Mouse (Mus musculus) skeletal muscle tissue, adult 2 months (tissue): ENCODE measurements around the gene Dmrtc2.
"Not testable (repeated sequence)": the region's sequence is repeated elsewhere in the genome, so short reads cannot be mapped to it uniquely, and the experiment has no call there.

Experiments used
- DNase-seq: peaks from one replicate; pipeline ENCODE4 v3.0.0-alpha.2; 2012; ENCODE audit warnings: low read depth, low spot score

The Dmrtc2 gene

DNA sequence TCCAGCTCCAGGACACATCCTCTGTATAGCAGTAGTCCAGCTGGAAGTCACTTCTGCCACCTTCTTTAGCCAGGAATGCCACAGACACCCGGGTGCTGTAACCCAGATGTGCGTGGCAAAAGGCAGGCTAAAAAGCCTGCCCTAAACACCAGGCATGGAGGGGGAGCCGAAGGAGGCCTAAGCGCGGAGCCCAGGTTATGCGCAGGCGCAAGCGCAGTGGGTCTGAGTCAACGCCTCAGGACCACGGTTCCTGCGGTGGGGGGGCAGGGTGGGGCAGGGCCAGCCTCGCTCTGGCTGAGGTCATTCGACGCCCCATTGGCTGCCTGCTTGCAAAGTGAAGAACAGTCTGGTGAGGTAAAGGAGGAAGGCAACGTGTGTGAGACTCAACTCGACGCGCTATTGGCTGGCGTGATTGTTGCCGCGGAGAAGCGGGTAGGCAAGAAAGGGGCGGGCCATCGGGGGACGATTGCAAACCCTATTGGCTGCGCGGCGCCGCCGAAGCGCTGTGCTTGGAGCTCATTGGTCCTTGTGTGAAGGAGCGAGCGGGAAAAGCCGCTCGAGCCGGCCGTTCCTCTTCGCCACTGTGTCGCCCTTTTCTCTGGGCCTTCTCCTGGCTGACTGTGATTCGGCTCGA lies at the start of gene Dmrtc2, which contains the start of gene Lypd4:
TSS of gene Dmrtc2 (plus strand) at position 526 of the 634 bp plus-strand sequence.
TSS of gene Lypd4 (minus strand) at position 410 of the 634 bp plus-strand sequence.
- DNase-seq, result no peak

DNA sequence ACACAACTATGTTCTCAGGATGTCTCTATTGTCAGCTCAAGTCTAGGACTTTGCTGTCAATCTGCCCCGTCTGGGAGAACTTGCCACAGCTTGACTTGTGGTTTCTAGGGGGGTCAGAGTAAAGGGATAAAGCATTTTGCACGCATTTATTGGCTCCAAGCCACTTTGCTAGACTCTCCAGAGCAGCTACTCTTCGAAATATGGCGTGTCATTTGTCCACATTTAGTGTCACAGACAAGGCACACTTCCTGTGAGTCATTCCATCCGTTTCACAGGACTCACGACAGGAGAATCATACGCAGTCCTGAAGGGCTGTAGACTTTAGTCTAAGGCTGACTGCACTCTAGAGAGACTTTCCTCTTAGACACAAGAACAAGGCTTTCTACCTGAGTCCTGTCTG lies 45.4 kb upstream of the Dmrtc2 start:
- DNase-seq, result no peak

DNA sequence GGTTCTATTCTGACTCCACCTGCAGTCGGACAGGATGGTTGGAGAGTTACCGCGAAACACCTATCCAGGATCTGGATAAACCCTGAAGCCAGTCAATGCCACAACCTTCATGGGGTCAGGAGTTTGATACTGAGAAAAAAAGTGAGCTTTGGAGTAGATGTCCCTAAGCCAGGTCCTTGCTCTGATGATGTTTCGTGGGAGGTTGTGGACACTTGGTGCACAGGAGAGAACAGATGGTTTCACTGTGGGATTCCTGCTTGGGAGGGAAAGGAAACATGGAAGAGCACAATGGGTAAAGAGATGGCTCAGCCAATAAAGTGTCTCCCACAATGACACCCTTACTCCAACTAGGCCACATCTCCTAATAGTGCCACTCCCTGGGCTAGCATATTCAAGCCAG lies 42.7 kb upstream of the Dmrtc2 start:
- no peak for DNase-seq

DNA sequence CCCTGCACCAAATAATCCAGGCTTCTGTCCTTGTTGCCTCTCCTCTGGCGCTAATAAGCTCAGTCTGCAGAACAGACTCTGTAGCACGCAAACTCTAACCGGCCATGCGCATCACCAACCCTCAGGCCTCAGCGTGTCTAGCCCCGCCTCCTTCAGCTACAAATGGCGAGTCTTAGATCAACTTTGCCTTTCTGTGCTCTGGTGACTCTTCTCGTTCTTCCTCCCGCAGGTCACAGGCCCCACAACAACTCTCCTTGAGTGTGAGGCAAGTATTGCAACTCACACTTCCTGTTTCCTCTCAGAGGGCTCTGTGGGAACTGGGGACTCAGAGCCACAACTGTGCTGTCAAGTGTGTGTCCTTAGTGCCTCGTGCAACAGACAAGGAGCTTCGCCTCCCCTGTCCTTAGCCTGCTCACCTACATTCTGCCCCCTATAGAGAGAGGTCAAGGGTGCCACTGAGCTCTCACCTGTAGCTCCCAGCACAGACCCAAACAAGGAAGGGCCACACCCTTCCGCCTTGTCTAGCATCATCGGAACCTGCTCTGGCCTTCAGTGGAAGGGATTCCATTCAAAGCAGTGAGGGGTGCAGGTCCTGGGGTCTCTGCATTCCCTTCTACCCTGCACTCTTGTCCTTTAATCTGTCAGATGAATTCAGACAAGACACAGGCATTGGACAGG lies 31.0 kb upstream of the Dmrtc2 start:
- DNase-seq, result not testable (repeated sequence)

DNA sequence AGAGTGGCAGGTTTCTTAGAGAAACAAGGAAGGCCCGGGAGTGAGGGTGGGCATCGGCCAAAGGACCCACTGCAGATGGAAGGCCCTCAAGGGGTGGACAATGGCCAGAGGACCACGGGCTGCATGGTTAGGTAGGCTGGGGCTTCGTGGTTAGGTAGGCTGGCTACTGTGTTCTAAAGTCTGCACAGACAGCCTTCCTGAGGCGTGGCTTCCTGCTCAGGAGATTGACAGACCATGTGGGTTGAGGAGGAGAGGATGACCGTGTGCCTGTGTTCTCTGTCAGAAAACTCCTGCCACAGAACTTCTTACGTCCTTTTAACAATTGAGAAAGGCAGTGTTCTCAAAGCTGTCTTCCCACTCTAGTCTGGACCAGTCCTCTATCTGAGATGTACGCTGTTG lies 30.4 kb upstream of the Dmrtc2 start:
- DNase-seq, result no peak

DNA sequence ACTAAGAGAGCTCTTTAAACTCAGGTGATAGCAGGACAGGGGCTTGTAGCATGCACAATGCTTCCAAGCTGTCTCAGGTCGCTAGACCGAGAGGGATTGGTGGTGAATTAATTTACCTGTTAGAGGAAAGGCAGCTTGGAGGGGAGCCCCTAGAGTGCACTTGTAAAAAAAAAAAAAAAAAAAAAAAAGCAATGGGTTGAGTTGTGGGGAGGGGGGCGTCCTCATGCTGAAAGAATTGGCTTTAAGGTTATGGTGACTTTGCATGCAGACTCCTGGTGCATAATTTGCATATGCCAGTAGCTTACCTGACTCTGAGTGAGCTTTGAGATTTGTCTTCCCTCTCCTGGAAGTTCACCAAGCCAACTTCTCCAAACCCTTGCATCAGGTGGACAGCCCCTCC lies 29.5 kb upstream of the Dmrtc2 start:
- DNase-seq, result no peak

DNA sequence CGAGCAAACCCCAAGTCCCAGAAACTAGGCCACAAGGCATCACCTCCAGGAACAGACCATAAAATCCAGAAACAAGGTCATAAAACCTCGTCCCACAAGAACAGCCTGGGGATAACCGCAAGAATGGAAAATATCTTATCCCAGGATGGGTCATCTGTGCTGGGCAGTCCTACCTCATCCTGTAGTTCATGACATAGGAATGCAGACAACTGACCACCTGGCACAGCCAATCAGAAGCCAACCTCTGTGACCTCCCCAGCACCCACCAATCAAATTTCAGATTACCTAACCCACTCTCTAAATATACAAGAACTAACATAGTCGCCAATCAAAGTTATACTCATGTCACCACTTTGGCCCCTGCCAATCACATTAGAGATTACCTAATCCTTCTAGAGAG lies 28.8 kb upstream of the Dmrtc2 start:
- no peak for DNase-seq

DNA sequence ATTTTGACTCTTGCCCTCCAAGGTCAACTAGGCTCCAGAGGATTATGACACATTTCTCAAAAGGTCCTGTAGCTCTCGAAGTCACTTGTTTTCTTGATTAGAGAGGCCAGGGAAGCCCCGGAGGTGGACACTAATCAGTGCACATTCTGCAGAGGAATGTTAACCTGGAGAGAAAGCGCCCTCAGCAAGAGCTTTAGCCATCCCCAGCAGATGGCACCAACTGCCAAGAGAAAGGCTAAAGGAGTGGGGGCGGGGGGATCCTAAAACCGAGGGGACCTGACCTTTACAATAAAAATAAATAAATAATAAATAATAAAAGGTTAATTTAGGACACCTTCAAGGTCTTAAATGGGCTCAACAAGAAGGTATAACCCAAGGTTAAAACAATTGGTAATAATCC lies 25.7 kb upstream of the Dmrtc2 start:
- DNase-seq, result no peak

DNA sequence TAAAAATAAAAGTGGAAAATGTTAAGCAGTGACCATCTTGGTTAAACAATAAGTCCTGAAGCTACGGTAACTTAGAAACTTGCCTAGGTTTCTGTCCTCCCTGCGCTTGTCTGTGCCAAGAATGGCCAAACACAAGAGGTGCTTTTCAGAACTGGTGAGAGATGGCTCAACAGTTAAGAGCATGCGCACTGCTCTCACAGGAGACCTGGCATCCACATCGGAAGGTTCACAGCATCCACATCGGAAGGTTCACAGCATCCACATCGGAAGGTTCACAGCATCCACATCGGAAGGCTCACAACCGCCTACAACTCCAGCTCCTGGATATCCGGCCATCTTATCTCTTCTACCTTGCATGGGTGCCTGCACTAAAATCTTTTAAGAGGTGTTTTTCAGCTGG lies 24.7 kb upstream of the Dmrtc2 start:
- no peak for DNase-seq

DNA sequence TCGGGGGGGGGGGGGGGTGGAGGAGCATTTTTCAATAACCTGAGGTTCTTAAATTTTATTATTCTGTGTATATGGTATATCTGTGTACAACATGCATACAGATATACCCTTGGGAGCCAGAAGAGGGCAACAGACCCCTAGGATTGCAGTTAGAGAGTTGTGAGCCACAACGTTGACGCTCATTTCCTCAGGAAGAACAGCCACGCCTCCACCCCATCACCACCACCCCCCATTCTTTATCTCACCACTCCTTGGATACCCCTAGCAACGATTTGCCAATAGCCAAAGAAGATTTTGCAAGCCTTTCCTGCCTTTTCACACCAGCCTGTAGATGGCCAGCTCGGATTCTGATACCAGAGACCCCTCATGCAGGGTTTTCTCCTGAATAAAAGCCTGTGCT lies 24.1 kb upstream of the Dmrtc2 start:
- DNase-seq, result no peak

DNA sequence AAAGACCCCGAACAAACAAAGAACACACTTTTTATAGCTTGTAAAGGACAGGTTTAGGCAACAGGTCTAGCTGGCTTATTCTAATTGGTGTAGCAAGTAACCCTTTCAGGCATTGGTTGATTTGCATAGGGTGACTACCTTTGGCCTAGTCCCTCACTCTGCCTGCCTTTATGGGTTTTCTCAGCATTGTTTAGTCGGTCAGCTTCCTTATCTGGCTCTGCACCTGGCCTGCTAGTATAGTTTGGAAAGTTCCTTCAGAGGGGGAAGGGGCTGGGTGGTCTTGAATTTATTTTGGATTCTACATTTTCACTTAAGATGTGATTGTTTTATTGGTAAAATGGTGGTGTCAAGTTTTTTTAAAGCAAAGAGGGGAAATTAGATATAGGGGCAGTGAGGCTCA lies 23.3 kb upstream of the Dmrtc2 start:
- not testable (repeated sequence) for DNase-seq

DNA sequence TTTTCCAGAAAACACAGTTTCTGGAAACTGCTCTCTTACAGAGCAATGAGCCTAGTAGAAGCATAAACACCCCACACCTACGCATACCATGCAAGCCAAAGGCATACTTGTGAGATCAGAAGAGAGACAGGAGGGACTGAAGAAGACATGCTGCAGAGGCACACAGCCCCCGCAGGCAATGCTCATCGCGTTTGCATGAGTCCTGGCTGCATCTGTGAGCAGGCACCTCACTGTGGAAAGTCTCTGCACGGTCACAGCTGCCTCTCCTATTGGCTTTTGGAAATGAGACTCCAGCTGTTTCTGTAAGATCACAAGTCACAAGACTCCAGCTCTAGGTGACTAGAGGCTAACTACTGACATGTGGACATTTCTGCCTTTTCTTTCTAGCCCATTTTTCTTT lies 19.7 kb upstream of the Dmrtc2 start:
- no peak for DNase-seq

DNA sequence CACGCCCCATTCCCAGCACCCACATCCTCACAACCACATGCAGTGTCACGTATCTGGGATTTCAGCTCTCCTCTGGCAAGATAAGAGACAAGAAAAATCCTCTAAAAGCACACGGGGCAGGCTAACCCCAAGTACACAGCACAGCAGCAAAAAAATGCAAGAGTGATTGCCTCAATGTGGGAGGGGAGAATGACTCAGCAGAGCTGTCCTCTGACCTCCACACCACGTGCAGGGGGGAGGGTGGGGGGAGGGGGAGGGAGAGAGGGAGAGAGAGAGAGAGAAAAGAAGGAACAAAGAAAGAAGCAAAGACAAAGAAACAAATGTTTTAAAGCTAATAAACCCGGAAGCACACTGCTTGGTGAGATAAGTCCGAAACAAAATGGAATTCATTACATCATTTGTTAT lies 19.0 kb upstream of the Dmrtc2 start:
- peak; percentile 7 for DNase-seq

DNA sequence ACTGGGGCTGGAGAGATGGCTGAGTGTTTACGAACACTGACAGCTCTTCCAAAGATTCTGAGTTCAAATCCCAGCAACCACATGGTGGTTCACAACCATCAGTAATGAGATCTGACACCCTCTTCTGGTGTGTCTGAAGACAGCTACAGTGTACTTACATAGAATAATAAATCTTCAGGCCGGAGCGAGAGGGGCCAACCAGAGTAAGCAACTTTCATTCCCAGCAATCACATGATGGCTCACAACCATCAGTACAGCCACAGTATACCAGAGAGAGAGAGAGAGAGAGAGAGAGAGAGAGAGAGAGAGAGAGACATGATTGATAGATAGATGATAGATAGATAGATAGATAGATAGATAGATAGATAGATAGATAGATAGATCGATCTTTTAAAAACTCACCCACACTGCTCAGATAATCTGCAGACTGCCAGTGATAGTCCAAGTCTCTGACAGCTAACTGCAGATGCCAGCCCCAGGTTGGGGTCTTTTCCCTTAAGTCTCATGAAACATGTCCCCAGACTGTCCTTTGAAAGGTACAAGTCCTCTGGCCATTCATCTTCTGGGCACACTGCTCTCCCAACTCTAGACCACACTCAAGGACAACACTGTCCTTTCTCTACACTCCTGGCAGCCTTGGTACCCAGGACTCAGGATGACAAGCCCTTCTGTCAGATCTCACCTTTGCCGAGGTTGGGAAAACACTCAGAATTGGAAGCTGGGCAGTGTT lies 18.1 kb upstream of the Dmrtc2 start:
- DNase-seq, result no peak

DNA sequence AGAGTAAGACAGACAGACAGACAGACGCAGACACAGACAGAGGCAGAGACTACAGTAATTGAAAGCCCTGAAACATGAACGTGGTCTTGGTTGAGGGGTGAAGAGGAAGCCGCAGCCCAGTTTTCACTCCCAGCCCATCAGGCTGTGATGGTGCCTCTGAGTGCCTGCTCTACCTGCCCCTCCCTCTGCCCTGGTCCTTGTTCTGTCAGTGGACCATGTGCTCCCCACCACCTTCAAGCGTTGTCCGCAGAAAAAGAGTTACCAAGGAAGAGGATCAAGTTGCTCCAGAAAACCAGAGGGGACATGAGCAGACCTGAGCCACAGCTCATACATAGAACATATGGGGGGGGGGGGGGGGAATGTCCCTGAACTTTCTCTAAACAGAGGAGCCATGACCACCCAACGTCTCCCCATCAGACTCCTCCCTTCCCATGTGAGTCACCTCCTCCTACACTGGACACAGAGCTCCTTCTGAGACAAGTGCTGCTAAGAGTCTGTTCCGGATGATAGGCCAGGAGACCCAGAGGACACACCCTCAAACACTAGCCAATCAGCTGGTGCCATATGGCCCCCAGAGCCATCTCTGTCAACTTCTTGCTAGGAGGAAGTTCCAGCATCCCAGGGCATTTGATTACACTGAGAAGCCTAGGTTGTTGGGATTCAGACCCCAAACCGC lies 17.2 kb upstream of the Dmrtc2 start:
- no peak for DNase-seq

DNA sequence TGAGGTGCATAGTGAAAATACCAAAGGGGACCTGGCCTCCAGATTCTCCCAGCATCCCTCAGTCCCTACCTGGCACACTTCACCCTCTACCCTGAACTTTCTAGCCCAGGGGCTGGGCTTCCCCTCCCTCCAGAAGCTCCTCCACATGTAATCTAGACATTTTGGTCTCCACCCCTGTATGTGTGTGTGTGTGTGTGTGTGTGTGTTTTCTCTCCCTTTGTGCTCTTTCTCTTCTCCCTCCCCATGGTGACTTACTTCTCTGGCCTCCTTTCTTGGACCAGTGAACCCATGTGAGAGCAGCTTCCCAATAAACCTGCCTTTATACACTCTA lies 16.7 kb upstream of the Dmrtc2 start:
- DNase-seq, result no peak

DNA sequence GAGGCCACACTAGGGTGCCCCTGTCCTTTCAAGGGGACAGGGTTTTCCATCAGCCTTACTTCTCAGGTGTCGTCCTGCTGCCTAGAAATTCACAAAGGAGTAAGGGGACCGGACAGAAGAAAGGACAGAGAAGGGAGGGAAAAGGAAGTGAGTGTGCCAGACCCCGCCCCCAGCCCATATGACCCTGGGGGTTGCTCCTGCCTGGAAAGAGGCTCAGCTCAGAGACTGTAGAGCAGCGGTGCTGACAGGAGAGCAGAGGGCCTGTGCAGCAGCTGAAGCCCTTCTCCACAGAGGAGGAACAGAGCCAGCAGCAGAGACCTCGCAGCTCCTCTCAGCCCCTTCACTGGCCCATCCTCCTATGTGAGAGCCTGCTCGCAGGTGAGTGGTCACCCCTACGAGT lies 16.2 kb upstream of the Dmrtc2 start:
- DNase-seq, result no peak

DNA sequence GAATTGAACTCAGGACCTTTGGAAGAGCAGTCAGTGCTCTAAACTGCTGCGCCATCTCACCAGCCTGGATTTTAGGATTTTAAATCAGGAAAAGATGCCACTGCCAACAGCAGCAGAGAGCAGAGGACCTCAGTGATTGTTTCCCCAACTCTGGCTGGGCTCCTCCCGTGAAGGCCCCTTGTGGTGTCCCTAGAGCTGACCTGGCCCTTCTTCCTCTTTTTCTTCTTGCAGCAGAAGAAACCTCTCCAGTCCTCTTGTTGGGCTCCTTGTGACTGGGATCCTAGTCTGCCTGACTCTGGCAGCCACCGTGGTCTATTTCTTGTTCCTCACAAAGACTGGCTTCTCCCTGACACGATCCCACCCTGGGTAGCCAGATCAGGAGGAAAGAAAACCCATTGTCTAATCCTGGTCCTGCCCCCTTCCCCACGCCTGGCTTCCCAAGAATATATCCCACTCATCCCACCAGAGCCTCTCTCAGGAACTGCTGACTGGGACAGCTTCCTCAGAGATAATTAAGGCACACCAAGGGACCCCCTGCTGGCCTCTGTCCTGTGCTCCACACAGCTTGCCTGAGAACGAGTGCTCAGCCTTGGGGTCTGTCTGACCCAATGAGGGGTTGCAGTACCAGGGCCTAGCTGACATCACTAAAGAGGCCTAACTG lies 13.3 kb upstream of the Dmrtc2 start:
- DNase-seq, result no peak

DNA sequence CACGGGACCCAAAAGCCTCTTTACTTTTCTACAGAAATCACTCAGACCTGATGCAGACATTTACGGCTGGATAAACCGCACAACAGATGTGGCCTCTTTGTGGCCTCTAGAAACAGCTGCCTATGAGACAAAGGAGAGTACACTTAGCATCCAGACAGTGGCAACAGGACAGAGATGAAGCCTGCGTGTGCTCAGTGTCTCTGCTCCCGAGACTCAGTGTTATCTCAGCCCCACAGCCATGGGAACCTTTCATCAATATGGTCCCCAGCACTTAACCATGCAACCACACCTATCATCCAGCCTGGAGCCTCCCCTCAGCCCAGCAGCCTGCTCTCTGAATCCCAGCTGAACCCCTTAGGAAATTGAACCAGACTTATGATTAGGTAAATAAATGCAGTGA lies 10.6 kb upstream of the Dmrtc2 start:
- DNase-seq, result no peak

DNA sequence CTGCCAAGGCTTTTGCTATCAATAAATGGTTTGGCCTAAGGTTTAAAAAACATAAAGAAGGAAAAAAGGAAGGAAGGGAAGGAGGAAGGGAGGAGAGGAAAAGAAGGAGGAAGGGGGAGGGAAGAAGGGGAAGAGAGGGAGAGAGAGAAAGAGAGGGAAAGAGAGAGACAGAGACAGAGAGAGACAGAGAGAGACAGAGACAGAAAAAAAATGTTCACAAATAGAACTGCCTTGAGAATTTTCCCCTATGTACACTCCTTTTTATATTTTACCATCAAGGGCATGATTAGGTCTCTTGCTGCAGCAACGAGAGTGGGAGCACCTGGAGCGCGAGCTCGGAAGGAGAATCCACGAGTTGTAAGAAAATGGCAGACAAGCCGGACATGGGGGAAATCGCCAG lies 7.9 kb upstream of the Dmrtc2 start, which contains the start of gene Gm9844:
TSS of gene Gm9844 (plus strand) at position 301 of the 400 bp plus-strand sequence.
- DNase-seq, result no peak

DNA sequence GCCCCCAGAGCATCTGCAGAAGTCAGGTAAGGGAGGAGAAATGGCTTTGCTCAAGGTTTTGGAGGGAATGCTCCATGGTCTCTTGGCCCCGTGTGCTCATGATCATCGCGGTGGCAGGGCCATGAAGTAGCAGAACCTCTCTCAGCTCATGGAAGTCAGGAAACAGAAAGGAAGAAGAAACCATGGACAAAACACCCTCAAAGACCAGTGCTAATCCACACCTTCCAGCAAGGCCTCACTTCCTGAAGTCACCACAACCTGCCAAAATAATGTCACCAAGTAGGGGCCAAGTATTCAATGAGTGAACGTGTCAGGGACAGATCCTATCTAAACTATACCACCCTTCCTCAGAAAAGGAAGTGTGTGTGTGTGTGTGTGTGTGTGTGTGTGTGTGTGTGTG lies 7.0 kb upstream of the Dmrtc2 start:
- no peak for DNase-seq

DNA sequence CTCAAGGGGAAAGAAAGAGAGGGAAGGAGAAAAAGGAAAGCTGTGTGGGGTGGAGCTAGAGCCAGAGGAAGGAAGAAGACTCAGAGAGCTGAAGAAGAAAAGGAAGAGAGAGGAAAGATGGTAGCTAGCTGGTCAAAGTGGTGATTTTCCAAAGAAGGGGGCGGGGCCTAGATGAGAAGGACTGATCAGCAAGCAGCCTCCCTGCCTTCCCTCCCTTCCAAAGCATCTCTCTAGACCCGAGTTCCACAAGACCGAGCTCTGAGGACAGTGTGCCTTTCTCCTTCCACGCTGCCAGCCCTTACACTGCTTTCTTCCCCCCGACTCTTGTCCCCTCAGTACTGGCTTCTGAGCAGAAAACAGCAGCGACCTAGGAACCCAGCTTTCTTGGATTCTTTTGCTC lies 5.7 kb upstream of the Dmrtc2 start:
- no peak for DNase-seq
